Mouse (Mus musculus) bone marrow, adult 2 months (tissue): ENCODE measurements around the gene Tfcp2. TPM values are rescaled to one million over a fixed set of nuclear protein-coding genes. Genes with fewer than 3 reads are reported as not detected.

Experiments
- H3K27ac ChIP-seq: fragments of 200-500 bp; 2 replicates; pipeline ENCODE4 v1.5.1; 2012; ENCODE audit warnings: low read depth, mild to moderate bottlenecking, control low read depth, inconsistent platforms, low read length; ENCODE audit not compliant: control insufficient read depth, poor library complexity, insufficient read depth
- H3K4me1 ChIP-seq: fragments of 200-500 bp; 2 replicates; pipeline ENCODE4 v1.6.1; 2011; ENCODE audit warnings: low read length; ENCODE audit not compliant: control insufficient read depth, insufficient read depth
- H3K4me3 ChIP-seq: fragments of 200-500 bp; replicated peaks from 2 replicates; pipeline ENCODE3; 2011; ENCODE audit warnings: mild to moderate bottlenecking, low read depth, low read length, control low read depth; ENCODE audit not compliant: control insufficient read depth
- CTCF ChIP-seq: fragments of 200-500 bp; IDR thresholded peaks from 2 replicates; pipeline ENCODE4 v1.5.1; 2011; ENCODE audit warnings: low read length, control low read depth; ENCODE audit not compliant: control insufficient read depth, insufficient read depth
- POLR2A ChIP-seq: fragments of 200-500 bp; IDR thresholded peaks from 2 replicates; pipeline ENCODE4 v1.6.1; 2011; ENCODE audit warnings: low read depth, mild to moderate bottlenecking, control low read depth, low read length, borderline replicate concordance; ENCODE audit not compliant: control insufficient read depth
- WGBS: fragments of 180-500 bp; shearing (Covaris S2); methylation state at CpG from one replicate; pipeline ENCODE4 v1.1.7; 2018; 5-methylcytosine and 5-hydroxymethylcytosine counted together
- polyA plus RNA-seq: library from polyadenylated mRNA; stranded (reverse); fragments of >200 nt; gene quantifications from 2 replicates; pipeline ENCODE4 v1.2.4, GENCODE M21; 2011; ENCODE audit warnings: low replicate concordance; ENCODE audit not compliant: missing spikeins, insufficient read depth, insufficient read length

Gene Tfcp2
- polyA plus RNA-seq, result 9.5 and 11.8 TPM in 2 replicates

DNA sequence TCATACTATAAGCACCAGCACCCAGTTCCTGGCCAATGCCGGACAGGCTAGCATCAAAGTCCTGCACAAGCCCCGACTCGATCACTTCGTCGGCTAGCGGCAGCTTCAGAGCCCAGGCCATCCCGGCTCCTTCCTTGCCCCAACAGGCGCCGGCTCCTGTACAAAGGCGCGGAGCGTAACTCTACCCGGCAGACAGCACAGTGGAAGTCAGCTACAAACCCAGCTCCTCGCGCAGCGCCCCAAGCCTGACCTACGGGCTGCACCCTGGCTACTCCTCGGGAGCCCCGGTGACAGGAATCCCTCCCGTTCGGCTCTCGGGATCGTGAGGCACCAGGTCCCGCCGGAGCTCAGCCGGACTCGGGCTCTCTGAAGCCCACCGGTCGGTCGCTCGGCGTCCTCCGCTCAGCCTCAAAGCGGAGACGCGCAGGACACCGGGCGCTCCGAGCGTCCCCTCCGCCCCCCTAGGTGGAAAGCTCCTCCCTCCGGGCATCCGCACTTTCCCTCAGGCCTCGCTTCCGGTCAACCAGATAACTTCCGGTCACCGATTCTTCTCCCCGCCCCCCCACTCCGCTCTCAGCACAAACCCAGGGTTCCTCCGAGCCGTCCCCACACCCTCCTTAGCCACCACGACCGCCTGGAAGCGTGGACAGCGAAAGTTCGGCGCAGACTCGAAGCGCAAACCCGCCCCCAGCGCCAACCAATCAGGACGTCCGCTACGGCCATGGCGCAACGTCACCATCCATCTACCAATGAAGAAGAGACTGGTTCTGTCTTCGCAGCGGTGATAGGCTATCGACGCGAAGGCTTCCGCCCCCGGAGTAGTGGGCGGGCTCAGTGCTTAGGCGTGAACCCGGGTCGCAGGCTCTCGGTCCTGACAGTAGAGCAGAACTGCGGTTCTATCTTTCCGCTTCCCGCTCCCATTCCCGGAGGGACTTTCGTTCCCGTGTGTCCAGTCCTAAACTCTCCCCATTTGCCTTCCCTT lies at the start of gene Tfcp2:
Gene Tfcp2, minus strand, starts transcription at position 683 of the 982 bp plus-strand sequence.
- Histone ChIP-seq H3K27ac (peak within 1 kb of the TSS; percentile 72), H3K4me3 (peak within 1 kb of the TSS; percentile 89), H3K4me1 (peaks cover 4% of the 10 kb centered on the region)
- WGBS, result under 1% methylated on average over 84 of the region's 84 CpGs
- TF ChIP-seq CTCF (no peak), POLR2A (peak; percentile 67; the same call in 1 of the 2 replicates)

GRCm38 (mm10) chr15:100600696-100601272 lies 49.0 kb upstream of the Tfcp2 start:
- Histone ChIP-seq H3K4me1 (no peaks in the 10 kb centered on the region; the same call in none of the 2 replicates), H3K27ac (no peak overlapping the region), H3K4me3 (no peak overlapping the region)
- WGBS, result 53% methylated on average over 21 of the region's 21 CpGs
- no peak for TF ChIP-seq CTCF
- TF ChIP-seq POLR2A, result no peak

- H3K4me3 ChIP-seq, result peak overlapping the region; percentile 44
- no peaks in the 10 kb centered on the region; the same call in none of the 2 replicates for H3K4me1 ChIP-seq
- 3% methylated on average over 35 of the region's 35 CpGs for WGBS
- TF ChIP-seq POLR2A (no peak), CTCF (peak; percentile 11; the same call in 1 of the 2 replicates)
- H3K27ac ChIP-seq, result no peak overlapping the region; the same call in 1 of the 2 replicates
Observed at GRCm38 (mm10) chr15:100600047-100600695, 48.4 kb upstream of the Tfcp2 start.

GRCm38 (mm10) chr15:100599276-100600046 lies 47.7 kb upstream of the Tfcp2 start, which contains the start of gene Pou6f1:
Gene Pou6f1, minus strand, starts transcription at chr15:100599984.
- Histone ChIP-seq H3K27ac (peak within 1 kb of the TSS; percentile 47; the same call in 1 of the 2 replicates), H3K4me3 (peak within 1 kb of the TSS; percentile 59), H3K4me1 (no peaks in the 10 kb centered on the region; the same call in none of the 2 replicates)
- WGBS, result under 1% methylated on average over 65 of the region's 76 CpGs
- TF ChIP-seq POLR2A (no peak; the same call in 1 of the 2 replicates), CTCF (no peak)

- Histone ChIP-seq H3K27ac (peak overlapping the region; percentile 22; the same call in 1 of the 2 replicates), H3K4me1 (no peaks in the 10 kb centered on the region; the same call in none of the 2 replicates), H3K4me3 (peak overlapping the region; percentile 59)
- WGBS, result 3% methylated on average over 12 of the region's 12 CpGs
- TF ChIP-seq CTCF (no peak), POLR2A (no peak)
Observed at GRCm38 (mm10) chr15:100598883-100599275, 47.1 kb upstream of the Tfcp2 start.

DNA sequence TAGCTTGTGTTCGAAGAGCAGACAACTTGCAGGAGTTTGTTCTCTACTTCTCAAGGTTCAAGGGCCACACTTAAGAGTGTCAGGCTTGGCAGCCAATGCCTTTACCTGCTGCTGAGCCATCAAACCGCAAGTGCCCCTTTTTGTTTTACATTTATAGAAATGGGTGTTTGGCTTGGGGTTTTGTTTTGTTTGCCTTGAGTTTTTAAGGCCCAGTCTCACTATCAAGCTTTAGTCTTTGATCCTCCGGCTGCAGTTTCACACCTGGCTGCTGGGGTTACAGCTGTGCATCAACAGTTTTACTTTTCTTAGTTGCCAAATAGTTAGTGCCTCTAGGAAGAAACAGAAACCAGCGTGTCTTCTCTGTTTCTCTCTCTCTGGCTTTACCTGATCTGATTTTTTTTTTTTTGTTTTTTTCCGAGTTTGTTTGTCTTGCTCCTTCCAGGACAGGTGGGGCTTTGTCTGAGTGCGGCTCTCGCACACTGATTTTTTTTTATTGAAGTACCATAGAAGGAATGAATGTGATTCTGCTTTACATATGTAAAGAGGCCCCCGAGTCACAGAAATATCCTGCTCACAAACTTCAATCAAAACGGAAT lies 46.6 kb upstream of the Tfcp2 start:
- TF ChIP-seq CTCF (no peak), POLR2A (no peak)
- Histone ChIP-seq H3K4me1 (no peaks in the 10 kb centered on the region; the same call in none of the 2 replicates), H3K27ac (no peak overlapping the region; the same call in 1 of the 2 replicates), H3K4me3 (no peak overlapping the region)
- WGBS, result 19% methylated on average over 9 of the region's 9 CpGs

DNA sequence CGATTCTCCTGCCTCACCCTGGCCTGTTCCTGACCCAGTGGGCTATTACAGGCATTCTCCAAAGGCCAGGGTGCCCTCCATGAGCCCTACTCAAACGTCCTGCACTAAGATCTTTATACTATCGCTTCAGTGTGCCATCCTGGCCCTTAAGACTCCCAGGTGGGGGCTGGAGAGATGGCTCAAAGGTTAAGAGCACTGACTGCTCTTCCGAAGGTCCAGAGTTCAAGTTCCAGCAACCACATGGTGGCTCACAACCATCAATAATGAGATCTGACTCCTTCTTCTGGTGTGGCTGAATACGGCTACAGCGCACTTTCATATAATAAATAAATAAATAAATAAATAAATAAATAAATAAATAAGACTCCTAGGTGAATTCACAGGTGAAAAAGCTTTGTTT lies 41.0 kb upstream of the Tfcp2 start:
- no peaks in the 10 kb centered on the region for H3K4me1 ChIP-seq

More for the DNA sequence above, 41.0 kb upstream of the Tfcp2 start:
- no peak overlapping the region for H3K4me3 ChIP-seq
- no peak overlapping the region for H3K27ac ChIP-seq
- whole genome bisulfite sequencing, result 82% methylated on average over 6 of the region's 6 CpGs
- TF ChIP-seq CTCF (no peak), POLR2A (no peak)
